Mouse (Mus musculus) MN1 (cell line): Measurements from ENCODE around the gene Poldip3.

Experiments used
- DNase-seq: peaks from one replicate; pipeline ENCODE4 v3.0.0-alpha.2; 2016; ENCODE audit warnings: low spot score

Gene Poldip3

DNA sequence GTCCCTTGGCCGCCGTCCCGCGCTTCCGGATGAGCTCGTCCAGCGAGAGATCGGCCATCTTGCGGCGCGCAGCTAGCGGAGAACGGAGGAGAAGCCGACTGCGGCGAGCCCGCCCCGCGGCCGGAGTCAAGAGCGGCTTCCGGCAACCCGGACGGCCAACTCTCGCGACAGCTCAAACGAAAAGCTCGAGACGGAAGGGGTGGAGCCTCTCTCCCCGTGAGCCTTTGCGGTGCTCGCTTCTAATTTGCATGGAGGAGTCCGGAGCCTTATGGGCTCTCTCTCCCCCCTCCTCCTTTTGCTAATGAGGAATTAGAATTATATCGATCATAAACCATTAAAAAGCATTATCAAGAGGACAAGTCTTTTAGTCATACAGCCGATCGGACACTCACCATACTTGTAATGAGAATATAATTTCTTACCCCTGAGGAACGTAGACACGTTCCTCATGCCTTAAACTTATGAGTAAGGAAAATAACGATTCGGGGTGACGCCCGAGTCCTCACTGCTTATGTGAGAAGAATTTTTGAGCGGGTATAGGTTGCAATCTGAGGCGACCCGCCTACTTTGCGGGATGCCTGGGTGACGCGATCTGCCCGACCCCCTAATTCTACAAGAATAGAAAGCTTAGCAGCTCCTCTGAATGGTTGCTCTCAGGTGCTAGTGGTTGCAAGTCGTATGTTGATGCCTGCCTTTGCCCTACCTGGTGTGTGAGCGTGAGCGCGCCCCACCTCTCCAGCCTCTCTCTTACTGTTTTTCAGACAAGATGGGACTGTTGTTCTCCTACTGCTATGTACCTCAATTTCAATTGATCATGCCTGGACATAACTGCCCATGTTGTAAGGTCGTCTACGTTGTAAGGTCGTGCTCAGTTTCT, at the start of gene Poldip3:
Poldip3 (minus strand) TSS at position 189 of the 877 bp plus-strand sequence.
- DNase-seq = peak; percentile 100

DNA sequence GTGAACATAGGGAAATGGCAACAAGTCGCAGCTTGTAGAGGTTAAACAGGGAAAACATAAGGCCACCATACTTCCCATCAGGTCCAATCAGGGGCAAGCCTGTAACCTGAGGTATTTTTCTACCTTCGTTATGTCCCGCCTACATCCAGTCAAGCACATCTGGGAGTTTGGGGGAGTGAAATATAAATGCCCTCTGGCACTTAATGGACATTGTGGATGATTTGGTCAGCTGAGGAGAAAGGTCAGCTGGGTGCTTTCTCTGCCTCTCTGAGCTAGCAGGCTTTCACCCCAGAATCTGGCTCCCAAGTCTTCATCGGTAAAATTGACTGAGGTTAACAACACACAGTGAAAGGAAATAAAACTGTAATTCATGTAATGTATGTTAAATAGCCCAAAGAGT, 44.2 kb upstream of the Poldip3 start:
- DNase-seq = no peak

DNA sequence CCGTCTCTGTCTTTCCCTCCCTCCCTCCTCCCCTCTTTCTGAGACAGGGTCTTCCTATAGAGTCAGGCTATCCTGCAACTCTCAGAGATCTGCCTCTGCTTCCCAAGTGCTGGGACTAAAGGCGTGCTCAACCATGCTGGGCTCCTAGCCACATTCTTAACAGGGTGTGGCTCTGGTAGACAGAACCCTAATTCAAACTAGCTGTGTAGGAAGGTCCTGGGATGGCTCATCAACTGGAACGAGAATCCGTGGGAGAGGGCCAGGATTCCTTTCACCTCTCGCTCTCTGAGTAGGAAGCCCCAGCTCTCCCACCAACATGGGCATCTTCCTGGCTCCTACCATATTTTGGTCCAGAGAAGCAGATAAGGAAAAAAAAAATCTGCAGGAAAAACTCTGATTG, 33.2 kb upstream of the Poldip3 start:
- DNase-seq = no peak

DNA sequence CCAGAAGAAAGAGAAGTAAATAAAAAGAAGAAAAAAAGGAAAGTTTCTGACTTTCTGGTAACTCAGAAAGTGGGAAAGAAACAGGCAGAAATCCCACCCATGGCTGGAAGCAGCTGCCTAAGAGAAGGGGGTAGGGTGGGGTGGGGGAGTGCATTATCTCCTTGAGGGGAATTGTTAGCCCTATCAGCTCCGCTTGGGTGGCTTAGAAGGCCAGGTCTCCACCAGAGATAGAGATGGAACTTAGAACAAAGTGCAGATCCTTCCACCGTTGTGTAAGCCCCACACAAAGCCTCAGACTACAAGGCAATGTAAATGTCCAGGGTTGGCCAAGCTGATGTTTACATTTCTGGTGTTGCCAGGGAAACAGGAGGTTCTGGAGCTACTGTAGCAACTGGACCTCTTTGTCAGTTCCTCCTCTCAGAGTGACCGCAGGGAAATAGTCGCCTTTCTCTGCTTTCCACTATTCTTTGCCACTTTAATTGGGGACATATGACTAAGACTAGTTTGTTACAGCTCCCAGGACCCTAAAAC, 32.7 kb upstream of the Poldip3 start:
- DNase-seq = no peak

DNA sequence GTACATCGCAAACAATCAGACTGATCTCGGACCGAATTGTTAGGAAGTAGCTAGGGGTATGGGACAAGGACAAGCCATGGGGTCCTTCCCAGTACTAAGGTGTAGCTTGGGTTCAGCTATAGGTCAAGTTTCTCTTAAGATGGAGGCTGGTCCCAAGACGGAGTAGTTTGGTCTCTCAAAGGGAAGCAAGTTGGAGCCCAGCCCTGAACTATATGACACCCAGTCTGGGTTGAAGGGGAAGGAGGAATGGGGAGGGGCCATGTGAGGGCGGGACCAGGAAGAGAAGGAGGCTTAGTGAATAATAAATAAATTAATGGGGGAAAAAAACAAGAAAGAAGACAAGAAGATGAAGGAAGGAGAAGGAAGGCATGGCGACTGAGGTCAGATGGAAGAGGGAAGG, 30.8 kb upstream of the Poldip3 start:
- no peak for DNase-seq

DNA sequence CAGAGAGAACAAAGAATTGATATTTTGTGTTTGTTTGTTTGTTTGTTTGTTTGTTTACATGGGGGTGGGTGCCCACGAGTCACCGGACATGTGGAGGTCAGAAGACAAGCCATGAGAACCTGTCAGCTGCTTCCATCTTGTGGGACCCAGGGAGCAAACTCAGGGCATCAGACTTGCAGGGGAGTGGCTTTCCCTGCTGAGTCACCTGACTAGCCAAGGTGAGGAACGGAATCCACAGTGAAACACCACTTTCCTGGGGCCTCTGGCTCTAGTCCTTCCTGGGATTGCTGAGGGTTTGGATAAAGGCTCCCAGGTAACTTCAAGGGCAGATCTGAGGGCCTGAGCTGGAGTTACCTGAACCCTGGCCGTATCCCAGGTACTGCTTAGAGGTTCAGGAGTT, 27.5 kb upstream of the Poldip3 start:
- DNase-seq = no peak

DNA sequence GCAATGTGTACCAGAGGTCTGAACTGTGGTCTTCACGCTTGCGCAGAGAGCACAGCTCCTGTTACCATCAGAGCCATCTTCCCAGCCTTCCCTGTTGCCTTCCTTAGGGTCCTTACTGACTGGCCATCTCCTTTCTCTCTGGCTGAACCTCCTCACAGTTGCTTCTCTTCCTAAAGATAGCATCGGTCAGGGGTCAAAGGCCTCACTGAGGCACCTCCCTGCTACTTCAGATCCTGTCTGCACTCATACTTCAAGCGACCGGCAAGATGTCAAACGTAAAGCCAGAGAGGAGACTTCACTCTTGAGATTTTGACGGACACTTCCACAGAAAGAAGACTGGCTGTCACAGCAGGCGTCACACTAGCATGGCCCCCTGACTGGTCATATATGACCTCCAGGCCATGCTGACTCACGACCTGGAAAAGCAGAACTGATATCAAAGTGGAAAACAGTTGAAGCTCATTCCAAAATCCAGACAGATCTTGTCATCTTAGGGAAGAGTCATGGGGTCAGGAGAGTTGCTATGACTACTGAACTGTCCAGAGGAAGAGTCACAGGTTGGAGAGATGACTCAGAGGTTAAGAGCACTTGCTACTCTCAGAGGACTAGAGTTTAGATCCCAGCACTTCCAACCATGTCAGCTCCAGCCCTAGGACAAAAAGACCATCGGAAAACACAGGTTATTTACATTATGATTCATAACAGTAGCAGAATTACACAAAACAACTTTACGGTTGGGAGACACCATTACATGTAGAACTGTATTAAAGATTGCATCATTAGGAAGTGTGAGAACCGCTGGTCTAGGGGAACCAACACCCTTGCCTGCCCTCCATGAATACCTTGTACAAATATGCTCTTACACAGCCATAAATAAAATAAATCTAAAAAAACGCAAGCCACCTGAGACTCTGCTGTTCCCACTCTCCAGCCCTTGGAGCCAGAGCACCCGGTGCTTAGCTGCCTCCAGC, 25.0 kb upstream of the Poldip3 start:
- DNase-seq = peak; percentile 72

DNA sequence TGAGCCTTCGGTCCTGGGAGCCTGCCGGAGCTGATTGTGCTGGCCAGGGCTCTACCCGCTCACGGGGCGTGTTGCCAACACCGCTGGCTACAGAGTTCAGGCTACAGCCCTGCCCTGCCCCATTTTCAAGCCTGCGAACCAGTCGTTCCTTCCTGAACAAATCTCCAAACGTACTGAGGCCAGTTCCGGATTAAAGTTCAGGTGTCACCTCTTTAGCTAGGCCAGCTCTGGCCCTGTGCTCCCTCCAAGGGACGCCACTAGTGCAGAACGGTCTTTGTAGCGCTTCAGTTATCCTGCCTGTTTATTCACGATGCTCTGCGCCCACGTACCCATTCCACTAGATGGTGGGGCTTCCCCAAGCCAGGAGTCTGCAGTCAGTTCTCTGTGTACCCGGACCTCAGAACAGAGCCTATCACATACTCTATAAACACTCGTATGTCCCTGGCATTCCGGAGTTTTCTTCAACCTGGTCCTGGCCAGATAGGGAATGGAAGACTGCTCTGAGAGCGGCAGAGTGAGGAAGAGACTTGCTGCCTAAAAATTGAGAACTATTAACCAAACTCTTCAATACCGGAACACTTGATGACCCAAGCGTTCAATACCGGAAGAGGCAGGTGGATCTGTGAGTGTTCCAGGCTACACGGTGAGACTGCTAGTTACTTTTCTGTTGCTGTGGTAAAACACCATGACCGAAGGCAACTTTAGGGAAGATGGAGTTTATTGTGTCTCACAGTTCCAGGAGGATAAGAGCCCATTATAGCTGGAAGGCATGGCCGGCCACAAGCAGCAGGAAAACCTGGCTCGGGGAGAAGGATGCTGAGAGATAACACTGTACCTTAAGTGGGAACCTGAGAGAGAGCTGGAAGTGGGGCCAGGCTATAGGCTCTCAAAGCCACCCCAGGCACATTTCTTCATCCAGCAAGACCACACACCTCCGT, 23.6 kb upstream of the Poldip3 start, which contains the start of gene Cyb5r3:
Cyb5r3 (minus strand) TSS at position 101 of the 938 bp plus-strand sequence.
- no peak for DNase-seq

DNA sequence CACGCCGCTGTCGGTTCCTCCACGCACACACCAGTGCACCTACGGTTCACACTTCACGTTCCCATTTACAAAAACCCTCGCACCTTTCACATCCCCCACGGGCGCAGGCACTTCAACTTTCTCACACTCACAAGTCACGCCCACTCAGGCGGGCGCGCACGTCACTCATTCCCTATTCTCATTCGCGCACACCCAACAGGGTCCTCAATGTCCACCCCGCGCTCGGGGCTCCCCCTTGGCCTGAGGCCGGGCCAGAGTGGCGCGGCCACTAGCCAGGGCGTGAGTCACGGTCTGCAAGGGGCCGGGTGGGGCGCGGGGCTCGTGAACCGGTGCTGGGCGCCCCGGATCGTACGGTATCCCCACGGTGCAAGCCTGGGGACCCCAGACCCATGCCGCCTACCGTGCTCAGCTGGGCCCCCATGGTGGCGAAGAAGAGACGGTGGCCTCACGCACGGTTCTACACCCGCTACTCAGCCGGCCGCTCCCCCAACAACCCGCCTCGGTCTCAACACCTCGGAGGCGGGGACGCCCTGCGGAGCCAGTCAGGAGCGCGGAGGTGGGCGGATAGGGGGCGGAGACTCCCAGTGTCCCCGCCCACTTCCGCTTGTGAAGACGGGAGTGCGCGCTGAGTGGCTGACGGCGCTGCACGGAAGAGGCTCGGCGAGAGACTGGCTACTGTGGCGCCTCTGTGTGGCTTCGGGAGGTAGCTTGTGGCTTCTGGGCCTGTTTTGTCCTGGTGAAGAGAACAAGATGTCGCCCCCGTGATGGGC, 22.7 kb upstream of the Poldip3 start:
- DNase-seq = peak; percentile 100

DNA sequence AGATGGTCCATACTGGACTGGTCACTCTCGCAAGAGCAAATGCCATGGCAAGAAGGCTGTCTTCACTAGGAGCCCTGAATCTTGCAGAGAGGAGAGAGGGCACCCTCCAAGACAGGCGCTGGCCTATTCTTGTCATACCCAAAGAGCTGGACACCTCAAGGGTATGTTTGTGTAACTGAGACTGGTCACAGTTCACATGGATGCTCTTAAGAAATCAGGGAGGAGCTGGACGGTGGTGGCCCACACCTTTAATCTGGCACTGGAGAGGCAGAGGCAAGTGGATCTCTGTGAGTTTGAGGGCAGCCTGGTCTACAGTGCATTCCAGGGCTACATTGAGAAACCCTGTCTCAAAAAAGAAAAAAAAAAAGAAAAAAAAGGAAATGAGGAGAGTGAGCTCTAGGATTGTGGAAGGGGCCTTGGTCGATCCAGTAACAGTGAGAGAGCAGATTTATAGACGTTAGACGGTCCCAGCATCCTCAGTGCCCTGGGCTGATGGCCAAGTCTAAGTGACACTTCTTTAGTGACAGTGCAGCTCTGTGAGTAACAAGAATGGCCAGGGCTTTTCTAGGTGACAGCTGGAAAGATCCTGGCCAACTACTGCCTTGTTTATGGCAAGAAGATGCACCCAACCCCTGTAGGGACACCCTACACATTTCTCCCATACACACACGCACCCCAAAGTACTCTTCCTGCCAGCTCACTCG, 21.9 kb upstream of the Poldip3 start:
- DNase-seq = peak; percentile 58

DNA sequence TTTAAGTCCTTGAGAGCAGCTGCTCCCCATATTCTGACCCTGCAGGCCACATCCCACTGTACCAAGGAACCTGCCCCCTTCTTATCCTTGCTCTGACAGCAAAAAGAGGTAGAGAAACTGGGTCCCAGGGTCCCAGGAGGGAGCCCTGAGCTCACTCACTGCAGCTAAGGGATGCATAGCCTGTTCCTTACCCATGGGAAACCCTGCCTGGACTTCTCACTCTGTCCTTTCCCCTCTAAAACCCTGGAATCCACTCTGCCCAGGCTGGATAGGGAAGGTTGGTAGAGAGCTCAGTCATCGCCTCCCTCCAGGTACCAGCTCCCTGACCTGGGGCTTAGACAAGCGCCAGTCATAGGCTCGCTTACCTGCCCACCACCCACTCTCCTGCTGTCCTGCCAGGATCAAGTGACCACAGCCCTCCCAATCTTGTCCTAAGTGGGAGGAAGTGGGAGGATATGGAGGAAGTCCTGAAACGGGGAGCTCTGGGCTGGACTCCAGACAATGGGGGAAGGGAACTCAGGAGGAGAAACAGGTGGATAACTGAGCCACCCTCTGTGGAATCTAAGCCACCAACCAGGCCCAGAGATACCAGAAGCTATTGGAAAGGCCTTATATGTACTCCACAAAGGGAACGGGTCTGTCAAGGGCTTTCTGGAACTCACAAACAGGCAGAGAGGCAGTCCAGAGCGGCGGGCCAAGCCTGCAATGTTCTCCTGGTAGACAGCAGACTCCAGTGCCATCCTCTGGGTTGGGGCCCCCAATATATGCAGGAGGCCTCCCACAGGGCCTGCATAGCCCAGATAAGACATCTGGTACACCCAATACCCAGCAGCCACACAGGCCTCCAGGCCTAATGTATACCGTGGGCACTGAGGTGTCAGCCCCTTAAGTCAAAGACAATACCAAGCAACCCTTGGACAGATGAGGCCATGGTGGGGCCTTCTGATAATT, 20.9 kb upstream of the Poldip3 start:
- no peak for DNase-seq

DNA sequence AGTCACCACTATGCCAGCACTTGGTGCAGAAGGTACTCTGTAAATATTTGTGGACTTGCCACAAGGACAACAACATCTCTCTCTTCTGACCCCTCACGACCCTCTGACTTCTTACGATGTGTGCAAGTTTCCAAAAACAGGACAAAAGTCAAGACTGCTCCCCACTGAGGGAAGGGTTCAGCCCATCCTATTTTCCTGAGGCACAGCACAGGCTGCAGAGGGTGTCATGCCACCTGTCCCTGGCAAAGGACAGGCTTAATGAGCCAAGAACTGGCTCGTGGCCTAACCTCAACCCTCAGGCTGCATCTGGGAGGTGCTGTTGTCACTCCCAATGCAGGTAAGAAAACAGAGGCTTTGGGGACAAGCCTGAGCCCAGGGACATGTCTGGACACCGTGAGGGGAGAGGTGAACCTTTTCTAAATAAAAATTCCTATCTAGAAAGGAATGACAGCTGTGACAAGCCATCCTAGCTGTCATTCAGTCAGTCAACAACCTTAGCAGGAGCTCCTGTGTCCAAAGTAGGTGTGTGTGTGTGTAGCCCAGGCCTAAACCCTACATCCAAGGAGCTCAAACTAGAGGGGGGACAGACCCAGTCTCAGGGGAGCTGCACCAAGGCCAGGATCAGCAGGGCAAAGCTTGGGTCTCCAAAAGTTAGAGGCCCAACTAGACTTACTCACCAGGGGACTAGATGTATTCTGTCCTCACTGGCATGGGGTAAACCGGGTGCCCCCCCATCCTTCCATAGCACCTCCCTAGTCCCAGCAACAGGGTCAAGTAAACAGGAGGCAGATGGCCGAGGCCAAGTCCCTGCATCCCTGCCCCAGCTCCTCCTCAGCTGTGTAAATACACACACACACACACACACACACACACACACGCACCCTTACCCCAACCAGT, 19.9 kb upstream of the Poldip3 start:
- DNase-seq = no peak

DNA sequence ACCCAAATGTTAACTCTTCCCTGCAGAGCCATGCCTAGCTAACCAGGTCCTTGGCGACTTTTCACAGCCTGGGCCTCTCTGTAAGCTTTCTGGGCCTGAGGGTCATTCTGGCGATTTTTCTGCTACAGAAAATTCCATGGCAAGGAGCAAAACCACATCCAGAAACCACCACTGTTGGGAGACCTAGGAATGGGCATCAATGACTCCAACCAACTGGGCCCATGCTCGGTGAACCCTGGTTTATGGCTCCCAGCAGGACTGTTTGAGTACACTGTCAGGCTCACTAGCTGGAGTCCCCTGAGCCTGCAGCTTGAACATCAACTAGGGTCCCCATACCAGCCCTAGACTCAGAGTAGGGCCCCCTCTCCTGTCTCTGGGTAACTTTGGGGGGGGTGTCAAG, 19.1 kb upstream of the Poldip3 start:
- no peak for DNase-seq

DNA sequence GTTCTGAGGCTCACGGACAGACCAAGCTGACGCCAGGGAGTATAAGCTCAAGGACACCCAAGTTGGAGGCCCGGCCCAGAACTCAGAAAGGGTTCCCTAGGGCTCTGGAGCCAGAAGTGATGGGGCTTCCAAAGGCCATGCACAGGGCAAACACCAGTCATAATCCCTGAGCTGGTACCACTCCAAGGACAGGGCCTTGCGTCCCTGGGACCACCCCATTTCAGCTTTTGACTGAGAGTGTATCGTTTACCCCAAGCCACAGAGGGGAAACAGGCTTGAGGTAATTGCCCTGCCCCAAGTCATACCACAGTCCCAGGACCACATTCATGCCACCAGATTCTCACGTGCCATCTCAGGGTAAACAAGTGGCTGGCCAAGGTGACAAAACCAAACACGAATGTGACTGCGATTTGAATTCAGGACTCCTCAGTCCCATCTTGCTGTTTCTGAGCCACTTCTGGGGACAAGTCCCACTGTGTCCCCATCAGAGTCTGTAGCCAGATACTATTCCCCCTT, 18.4 kb upstream of the Poldip3 start:
- no peak for DNase-seq

DNA sequence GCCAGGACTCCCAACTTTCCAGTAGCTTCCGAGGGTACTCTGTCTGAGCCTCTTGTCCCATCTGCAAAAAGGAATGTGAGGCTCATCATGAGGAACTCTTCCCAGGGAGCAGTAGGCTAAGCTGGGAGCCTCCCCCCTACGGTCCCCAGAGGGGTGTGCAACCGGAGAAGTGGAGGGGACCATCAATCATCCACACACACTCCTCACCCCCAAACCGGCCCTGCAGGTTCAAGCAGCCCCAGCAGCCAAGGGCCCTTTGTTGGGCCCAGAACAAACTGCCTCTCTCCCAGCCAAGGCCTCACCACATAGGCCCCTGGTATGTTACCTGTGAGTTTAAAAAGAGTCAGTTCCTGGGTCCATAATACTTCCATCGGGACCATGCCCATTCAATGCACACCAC, 17.9 kb upstream of the Poldip3 start:
- no peak for DNase-seq

DNA sequence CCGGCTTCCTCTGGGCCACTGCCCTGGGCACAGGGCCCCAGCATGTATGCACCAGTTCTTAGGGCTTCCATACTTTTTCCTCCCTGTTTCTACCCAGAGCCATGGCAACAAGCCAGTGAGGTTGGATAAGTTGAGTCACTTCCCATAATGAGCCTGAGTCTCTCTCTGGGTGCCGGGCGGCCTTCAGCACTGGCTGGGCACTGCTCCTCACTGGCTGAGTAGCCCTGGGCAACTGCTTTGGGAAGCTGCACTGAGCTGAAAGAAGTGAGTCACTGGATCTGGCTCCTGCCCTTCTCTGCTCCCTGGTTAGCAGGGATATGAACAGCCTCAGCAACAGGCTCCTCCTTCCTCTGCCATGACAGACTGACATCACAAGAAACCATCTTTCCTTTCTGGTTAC, 17.5 kb upstream of the Poldip3 start:
- DNase-seq = peak; percentile 97

DNA sequence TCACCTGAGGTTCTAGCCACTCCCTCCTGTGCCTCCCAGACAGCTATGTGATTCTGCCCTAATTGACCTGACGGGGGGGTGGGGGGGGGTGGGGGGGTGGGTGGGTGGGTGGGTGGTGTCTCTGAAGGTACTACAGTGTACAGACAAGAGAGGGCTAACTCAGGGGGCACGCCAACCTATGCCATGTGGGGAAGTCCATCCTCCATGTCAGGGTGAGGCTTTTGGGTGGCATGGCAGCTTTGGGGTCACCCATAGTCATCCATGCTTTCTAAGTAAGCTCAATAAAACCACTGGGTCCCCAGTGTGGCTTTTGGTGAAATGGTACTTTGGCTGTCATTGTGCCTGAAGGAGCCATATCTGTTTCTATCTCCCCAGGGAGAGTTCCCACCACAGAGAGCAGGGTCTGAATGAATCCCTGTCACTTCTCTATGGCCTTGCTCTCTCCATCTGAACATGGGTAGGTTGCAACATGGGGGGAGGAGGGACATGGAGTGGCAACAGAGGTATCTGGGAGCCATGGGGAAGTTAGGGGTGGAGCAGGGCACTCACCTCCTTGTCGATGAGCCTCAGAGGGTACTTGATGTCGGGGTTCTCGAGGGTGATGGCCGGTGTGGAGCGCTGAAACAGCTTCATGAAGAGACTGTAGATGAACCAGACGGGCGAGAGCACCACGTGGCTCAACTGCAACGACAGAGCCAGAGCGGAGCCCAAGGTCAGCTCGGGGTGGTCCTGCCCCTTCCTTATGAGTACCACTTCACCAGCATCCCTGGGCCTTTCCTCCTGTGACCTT, 16.5 kb upstream of the Poldip3 start:
- DNase-seq = no peak
